Mouse (Mus musculus): ENCODE measurements around the gene Litaf. TPM values are rescaled to one million over a fixed set of nuclear protein-coding genes. Genes with fewer than 3 reads are reported as not detected.
"Not testable (repeated sequence)": the region's sequence is repeated elsewhere in the genome, so short reads cannot be mapped to it uniquely, and the experiment has no call there.

Gene Litaf
- total RNA-seq, 2 experiments from 2014 or later, result 18.4 to 19.9 TPM

DNA sequence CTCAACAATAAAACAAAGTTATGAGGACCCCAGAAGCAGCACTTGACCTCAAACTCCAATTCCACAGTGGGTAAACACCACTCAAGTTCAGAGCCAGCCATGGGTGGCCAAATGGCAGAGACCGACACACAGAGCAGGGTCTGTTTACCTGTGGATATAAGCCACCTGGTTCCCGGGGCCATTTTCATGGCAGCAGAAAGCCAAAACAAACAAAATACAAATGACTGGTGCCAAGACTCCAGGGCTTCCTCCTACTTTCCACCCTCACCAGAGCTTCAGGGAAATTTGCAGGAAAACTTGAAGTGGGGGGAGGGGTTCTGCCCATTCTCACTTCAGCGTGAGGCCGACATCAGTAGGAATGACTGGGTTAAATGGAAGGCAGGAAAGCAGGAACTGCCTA is 75.2 kb downstream of the Litaf start:
- DNase-seq, result no peak

DNA sequence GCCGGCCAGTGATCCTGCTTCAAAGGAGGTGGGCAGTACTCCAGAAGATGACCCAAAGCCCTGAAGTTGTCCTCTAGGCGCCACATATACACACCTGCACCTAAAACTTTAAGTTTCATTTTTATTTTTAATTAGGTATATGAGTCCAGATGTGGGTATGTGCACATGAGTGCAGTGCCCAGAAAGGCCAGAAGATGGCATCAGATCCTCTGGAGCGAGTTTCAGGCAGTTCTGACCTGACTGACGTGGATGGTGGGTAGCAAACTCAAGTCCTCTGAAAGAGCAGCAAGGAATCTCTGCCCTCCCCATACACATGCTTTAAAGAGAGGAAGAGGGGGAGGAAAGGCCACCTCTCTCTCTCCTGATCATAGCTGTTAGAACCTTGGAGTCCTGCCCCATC is 76.1 kb downstream of the Litaf start:
- DNase-seq, result no peak

DNA sequence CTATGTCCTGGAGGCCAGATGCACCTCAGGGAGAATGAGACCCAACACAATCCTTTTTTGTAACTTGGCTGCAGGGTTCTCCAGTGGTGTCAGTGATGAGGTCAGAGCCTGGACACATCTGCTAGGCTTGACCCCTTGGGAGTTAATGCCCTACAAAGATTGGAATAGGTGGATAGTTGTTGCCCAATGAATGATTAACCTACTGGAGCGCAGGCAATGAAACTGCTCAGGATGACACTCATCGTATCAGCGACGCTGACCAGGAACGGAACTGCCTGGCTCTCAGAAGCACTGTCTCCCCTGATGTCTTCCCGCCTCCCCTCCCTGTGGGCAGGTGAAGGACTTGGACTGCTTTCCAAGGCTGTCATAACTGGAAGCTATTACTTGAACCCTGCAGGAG is 76.6 kb downstream of the Litaf start:
- DNase-seq, result no peak

DNA sequence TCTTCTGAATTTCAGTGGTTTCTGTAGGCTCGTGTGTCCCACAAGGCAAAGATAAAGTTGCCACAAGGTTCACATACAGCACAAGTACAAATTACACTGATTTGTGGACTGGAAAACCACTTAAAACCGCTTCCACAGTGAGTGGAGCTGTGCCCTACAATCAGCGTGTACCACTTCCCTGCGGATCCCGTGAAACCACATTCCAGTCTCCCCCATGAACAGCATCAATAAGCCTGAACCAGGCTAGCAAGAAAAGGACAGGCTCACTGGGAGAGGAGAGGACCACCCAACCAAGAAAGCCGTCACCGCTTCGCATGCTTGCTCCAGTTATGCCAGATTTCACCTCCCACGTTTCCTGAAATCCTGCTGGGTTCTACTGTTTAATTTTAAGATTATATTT is 77.7 kb downstream of the Litaf start:
- DNase-seq, result no peak

DNA sequence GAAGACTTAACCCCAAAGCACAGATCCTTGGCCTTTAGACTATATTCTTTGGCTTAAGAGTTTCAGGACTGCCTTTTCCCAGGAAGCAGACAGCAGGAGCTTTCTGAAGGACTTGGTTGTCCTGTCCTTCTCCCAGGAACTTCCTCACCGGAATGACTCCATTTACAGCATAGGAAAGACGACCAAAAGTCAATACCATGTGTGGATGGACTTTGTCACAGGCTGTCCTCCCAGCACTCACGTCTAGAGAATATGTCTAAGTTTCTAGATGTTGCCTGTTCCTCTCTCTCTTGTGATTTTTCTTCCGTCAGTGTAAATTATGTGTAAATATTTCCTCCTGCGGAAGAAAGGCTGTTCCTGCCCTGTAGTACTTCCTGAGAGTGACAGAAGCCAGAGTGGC is 81.4 kb downstream of the Litaf start:
- no peak for DNase-seq

DNA sequence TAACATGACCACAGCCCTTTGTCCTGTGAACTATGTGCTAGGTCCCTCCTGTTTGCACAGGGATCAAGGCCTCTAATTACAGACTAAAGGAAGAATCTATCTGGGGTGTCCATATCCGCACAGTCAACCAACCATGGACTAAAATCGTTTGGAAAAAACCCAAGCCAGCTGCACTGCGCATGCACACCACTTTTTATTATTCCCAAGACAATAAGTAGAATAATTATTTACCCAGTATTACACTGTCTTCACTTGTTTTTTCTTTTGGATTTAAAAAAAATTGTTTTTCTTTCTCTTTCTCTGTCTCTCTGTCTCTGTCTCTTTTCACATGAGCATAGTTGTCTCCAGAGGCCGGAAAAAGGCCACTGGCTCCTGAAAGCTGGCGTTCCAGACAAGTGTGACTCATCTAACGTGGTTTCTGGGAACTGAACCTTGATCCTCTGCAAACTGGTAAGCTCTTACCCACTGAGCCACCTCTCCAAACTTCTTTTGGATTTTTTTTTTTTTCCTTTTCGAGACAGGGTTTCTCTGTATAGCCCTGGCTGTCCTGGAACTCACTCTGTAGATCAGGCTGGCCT is 84.4 kb downstream of the Litaf start:
- DNase-seq, result no peak

DNA sequence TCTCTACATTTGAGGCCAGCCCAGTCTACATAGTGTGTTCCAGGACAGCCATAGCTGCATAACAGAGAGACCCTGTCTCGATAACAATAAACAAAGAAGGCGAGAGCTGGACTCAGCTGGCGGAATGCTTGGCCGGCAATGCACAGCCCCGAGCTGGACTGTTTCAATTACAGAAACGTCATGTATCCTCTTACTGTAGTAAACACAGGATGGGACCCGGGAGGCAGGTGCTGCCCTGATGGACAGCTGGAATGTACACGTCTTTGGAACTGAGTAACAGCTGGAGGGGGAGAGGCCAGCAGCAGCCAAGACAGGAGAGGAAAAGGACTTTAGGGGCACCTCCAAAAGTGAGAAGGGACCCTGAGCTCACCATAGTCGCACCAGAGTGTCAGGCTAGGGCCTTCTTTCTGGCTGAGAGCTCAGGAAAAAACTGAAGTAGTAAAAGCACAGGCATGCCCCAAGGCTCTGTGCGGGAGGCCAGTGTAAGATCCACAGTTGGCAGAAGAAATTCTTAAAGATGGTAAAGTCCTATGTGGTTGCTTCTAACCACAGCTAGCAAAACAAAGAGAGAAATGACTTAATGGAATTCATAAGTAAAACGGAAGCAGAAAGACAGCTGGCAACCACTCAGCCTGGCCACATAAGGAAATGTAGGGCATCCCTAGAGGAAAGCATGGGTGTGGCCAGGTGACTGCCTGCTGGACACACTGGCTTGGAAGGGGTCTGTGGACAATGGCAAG is 86.7 kb downstream of the Litaf start:
- DNase-seq, result no peak

DNA sequence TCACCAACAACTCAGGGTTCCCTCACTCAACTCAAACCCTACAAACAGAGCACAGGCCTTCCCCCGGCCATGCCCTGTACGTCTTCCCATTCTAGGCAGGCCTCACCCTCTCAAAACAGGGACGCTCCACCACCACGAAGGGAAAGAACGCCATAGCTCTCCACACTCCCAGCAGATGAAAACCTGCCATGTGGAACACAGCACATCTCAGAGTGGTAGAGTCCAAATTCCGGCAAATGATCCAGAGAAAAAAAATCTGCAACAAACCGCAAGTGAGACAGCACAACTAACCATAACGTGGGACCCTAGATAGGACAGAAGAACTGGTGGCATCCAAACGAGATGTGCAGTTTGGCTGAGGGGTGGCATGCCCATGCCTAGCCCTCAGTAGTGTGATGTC is 88.1 kb downstream of the Litaf start:
- no peak for DNase-seq

DNA sequence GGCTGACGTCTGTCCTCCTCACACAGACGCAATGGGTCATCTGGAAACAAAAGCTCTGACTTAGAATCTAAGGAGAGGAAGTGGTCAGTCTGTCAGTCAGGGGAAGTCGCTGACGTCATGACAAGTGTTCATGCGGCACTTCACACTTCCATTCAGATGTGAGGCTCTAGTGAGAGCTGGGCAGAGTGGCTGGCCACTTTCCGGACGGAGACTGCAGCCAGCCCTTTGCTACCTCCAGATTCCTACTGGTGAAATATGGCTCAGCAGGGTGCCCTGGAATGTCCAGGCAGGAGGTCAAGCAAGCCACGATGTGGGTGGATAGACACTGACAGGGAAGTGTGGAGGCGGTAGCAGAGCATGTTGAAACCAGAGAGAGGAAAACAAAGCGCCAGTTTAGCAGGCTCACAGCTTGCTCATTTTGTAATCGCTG is 89.7 kb downstream of the Litaf start:
- DNase-seq, result no peak

DNA sequence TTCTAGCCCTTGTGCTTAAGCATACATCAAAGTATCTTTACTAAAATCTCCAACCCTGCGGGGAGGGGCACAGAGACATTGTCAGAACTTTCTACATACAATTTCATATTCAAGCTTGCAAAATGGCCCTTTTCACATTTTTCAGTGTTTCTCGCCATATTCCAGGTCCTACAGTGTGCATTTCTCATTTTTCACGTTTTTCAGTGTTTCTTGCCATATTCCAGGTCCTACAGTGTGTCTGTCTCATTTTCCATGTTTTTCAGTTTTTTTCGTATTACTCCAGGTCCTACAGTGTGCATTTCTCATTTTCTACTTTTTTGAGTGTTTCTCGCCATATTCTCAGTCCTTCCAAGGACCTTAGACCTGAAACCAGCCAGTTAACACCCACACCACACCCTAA is 91.0 kb downstream of the Litaf start:
- no peak for DNase-seq

DNA sequence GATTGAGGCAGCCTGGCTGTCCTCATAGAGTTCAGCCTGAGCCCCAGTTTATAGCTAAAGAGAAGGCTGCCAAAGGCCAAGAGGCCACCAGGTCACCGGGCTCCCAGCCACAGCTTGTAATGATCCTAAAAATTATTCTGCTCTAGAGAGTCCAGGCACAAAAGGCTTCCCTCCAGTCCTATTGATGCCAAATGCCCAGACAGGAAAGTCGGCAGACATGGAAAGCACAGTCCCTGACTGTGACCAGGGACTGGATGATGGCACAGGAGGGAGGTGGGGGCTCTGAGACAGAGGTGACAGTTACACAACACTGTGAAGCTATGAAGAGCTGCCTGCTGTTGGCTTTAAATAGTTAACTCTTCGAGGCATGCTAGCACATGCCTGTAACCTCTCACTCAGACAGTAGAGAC is 91.9 kb downstream of the Litaf start:
- DNase-seq, result peak; percentile 43 to 49

DNA sequence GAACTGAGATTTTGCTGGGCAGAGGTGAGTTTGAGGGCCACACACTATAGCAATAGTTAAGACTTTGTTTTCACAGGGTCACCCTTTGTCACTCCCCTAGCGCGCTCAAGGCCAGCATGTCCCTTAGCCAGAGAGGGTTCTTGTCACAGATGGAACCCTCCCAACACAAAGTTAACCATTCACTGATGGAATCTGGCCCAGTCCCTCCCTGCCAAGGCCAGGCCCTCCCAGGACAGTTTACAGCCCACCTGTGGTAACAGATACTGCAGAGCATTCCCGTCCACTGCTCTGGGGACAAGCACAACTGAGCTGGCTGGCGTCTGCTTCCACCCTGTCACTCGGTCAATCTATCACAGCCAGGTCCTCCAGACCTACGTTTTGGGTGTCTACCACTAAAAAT is 93.7 kb downstream of the Litaf start:
- no peak for DNase-seq

DNA sequence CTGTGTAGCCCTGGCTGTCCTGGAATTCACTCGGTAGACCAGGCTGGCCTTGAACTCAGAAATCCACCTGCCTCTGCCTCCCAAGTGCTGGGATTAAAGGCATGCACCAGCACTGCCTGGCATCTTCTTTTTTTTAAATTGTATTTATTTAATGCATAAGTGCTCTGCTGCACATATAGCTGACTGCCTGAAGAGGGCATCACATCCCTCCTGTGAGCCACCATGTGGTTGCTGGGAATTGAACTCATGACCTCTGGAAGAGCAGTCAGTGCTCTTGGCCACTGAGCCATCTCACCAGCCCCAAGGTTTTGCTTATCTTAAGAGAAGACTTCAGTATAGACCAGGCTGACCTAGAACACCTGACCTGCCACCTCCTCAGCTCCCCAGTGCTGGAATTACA is 96.0 kb downstream of the Litaf start:
- not testable (repeated sequence) for DNase-seq

DNA sequence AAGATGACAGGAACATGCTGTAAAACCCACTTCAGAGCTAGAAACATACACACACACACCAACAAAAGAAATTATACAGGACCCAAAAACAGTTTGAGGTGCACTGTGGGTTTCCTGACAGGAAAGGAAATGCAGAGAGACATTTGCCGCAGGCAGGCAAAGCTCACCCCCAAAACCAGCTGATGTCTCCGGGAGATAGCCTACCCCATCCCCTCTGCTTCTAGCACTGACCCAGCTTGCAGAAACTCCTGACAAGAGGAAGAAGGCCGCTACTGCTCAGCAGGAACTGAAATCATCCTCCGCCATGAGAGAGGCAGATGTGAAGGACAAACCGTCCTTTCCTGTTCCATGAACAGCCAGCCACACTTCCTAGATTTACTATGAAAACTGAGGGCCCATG is 96.6 kb downstream of the Litaf start:
- DNase-seq, result no peak

DNA sequence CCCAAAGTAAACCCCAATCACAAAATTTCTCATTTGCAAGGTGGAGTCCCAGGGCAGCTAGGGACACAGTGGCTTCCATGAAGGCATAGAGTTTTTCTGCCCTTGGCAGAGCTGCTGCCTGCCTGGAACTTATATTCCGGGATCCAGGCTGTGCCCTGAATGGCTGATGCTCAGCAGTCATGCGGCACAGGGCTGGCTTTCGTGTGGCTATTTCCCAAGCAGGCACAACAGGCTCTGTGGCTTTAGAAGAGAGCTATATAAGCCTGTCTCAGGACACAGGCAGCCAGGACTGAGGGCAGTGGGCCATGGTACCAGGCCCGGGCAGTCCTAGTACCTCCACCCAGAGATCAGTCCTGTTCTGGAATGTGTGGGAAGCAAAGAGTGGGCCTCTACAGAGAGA is 97.7 kb downstream of the Litaf start:
- DNase-seq, result no peak

DNA sequence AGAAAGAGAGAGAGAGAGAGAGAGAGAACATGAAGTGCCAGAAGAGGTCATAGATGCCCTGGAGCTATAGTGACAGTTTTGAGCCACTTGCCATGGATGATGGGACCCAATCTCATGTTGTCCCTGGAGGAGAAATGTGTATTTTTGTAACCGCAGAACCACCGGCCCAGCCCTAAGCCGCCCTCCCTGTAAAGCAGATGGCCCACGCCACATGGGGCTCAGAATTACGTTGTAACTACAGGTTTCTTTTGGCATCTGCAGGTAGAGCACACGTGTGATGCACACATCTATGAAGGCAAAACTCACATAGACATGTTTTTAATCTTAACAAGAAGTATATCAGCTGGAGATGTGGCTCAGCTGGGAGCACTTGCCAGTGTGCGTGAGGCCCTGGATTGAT is 98.2 kb downstream of the Litaf start:
- DNase-seq, result no peak

DNA sequence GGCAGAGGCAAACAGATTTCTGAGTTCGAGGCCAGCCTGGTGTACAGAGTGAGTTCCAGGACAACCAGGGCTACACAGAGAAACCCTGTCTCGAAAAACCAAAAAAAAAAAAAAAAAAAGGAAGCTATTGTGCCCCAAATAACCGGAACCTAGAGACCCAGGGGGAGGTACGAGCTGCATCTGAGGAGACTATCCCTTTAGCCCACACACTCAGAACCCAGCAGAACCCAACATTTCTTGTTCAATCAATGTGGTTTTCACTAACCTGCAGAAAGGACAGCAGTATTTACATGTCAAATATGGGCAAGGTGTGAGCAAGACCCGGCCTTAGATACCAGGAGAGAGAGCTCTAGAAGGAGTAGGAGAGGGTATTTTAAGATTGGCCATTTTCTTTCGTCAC is 98.9 kb downstream of the Litaf start:
- DNase-seq, result no peak

DNA sequence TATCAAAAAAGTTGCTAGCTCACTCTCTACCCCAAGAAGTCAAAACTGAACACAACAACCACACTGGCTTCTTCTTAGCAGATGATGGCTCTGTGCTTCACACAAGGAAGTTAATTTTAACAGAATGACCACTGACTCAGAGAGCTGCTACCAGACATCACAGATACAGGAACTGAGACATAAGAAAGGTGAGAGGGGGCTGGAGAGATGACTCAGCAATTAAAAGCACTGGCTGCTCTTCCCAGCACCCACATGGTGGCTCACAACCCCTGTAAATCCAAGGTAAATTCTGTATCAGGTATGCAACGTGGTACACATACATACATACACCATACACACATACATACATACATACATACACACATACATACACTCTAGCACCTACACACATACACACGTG is 100.9 kb downstream of the Litaf start:
- DNase-seq, result no peak

DNA sequence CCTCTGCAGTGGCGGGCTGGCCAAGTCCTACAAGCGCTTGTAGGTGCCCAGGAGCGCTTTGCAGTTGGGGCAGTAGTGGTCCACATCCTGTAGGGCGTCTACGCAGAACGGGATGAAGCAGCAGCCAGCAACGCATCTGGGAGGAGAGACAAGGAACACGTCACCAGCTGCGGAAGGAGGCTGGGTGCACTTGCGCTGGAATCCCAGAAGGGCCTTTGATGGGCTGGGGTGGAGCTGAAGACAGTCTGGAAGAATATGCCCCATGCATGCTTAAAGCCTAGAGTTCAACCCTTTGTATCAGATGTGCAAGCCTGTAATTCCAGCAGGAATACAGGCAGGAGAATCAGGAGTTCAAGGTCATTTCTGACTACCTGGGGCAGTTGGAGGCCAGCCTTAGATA is 105.0 kb downstream of the Litaf start:
- no peak for DNase-seq

DNA sequence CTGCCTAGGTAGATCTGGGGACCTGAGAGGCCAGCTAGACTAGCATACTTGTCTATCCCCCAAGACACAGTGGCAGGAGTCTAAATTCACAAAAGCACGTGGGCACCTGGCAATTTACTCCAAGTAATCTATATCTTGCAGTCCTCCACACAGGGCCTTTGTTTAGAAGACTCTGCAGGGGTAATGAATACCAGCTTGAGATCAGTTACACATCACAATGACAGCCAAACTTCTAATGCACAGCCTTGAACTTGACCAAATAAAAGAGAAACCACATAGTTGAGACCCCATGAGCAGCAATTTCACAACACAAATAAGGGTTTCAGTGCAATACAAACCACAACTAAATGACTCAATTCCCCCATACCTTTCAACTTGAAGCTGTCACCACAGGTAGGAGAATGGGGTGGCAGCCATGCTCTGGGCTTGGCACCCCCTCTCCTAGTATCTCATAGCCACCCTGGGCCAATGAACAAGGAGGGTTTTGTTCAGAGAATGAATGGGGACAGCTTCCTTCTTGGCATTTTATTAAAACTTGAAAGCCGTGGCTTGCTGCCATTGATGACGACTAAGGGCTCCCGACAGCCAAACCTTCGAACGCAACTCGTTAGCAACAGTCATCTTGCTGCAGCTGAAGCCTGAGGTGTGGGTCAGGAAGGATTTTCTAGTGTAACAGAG is 107.1 kb downstream of the Litaf start:
- peak; percentile 45 to 57 for DNase-seq

DNA sequence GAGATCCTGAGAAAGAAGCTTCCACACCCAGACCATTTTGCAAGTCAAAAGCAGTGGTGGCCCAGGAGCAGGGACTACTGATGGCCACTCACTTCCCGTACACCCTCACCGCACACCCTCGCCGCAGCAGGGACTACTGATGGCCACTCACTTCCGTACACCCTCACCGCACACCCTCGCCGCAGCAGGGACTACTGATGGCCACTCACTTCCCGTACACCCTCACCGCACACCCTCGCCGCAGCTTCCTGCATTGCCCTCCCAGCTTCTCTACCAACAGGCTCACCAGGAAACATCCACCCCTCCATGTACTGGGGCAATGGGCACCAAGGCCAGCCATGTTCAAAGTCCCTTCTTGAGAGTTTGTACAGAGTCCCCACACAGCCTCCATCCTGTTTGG is 107.7 kb downstream of the Litaf start:
- DNase-seq, result not testable (repeated sequence)

DNA sequence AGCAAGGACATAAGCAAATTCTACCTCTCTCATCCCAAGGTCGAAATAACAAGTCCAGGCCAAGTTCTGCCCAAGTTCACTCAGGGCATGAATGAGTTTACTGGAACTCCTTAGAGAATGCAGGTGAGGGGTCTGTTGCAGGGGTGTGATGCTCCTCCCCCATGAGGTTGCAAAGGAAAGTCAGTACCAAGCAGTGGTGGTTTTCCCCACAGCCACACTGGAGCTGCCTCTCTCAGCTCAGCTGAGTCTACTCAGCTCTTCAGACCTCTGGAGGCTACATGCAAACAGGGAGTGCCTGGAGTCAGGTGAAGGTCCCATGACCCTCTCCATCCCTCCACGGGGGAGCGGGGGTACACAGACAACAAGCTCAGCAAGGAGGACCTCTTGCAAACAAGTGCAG is 108.2 kb downstream of the Litaf start:
- no peak for DNase-seq

DNA sequence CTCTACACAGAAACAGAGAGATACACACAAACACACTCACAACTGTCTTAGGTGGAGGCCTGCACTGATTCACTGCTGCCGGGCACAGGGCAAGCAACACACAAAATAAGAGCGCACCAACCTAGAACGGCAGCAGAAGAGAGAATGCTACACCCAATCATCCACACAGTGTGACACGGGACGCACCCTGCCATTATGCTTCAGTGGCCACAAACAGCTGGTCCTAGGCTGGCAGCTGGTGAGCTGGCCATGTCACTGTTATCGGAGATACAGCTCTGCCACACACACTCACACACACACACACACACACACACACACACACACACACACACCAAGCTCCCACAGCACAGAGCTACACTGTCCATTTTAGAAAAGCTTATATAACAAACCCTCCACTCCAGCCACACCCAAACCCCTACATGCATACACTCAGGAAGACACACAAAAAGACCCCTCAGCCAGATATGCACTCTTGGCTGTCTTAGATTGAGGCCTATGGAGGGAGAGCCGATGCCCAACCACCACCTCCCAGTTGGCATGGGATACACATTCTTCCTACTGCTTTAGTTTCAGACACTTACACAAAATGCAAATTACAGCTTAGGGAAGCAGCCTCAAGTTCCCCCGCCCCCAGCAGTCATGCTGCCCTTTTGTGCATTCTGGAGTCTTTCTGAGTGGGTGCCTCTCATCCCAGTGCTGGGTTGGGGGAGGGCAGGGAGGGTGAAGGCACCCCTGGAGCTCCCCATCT is 108.8 kb downstream of the Litaf start:
- no peak for DNase-seq

All from layer of hippocampus, postnatal 36 days (tissue).